Mouse (Mus musculus) ES-E14 (cell line): ENCODE results near the gene Rad51b.

ENCODE experiments used
- HCFC1 ChIP-seq: IDR thresholded peaks from 2 replicates; pipeline ENCODE4 v1.6.1; 2012; ENCODE audit warnings: low read length, inconsistent platforms, borderline replicate concordance; ENCODE audit not compliant: insufficient read depth
- MAFK ChIP-seq: IDR thresholded peaks from 2 replicates; pipeline ENCODE4 v1.6.1; 2014; ENCODE audit warnings: mild to moderate bottlenecking, low read depth, low read length, inconsistent platforms; ENCODE audit not compliant: insufficient read depth
- ZNF384 ChIP-seq: IDR thresholded peaks from 2 replicates; pipeline ENCODE4 v1.6.1; 2012; ENCODE audit warnings: low read depth, low read length, inconsistent platforms

GRCm38 (mm10) chr12:79784159-79784558, 487.1 kb downstream of the Rad51b start:
- TF ChIP-seq MAFK: no peak
- TF ChIP-seq HCFC1: no peak
- TF ChIP-seq ZNF384: no peak
